Mouse (Mus musculus) cerebellum, adult 11 months (tissue): ENCODE data around the gene Plcb3.

Source experiments
- DNase-seq: peaks from one replicate; pipeline ENCODE4 v3.0.0; 2022

Gene Plcb3

DNA sequence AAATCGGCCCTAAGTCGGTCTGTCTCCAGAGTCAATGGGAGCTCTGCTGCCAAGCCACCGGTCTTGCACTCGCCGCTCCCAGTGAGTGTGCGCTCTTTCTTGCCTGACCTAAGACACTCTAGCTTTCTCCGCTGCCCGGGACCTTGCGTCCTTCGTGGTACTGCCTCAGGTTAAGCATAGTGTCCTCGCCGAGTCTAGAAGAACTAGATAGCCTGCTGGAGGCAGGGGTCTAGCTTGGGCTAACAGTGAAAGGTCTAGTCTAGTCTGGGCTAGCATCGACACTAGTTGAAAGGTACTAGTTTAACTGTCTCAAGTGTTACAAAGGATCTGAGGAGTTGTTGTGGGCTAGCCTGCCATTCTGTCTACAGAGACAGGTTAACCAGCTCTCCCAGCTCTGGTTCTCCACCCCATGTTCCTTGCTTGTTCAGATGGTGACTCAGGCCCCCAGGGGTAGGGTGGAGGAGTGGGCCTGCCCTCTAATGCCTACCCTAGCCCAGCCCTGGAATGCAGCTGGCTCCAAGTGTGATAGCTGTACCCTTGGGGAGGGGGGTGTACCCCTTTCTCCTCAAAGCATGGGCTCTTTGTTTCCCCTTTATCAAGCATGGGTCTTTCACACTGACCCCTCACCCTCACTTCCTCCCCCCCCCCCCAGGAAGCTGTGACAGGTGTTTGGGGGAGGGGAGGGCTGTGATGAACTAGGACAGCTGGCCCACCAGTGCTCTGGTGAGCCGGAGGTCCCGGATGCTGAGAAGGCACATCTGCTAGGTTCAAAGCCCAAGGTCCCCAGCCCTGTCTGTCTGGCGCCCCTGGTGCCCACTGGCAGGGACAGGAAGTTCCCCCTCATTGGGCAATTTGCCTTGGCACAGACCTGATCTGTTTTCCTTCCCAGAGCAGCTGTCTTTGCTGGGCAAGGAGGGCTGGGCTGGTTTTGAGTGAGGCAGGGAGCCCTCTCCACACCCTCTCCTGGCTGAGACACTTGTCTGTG is at the start of gene Plcb3:
Gene Plcb3, minus strand, starts transcription at position 934 of the 985 bp plus-strand sequence.
- no peak for DNase-seq

GRCm38 (mm10) chr19:7020224-7020641 is 44.0 kb upstream of the Plcb3 start:
- peak; percentile 54 for DNase-seq

DNA sequence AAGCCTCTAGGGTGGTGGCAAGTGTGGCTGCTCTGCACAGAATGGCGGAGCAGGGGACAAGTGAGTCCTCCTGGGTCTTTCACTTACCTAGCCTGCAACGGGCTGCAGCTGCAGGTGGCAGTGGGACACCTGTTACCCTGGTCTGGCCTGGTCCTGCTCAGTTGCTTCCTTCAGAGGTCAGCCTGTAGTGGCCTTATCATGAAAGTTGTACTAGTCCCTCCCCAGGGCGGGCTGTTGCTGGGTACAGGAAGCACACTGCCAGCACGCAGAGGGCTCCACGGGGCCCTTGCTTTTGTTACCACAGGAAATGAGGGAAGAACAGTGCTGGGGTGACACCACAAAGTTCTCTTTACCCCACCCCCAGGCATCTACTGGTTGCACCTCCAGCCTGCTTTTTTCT is 42.9 kb upstream of the Plcb3 start, which contains the start of gene Fermt3:
Gene Fermt3, minus strand, starts transcription at position 279 of the 400 bp plus-strand sequence.
- DNase-seq = no peak

- DNase-seq = no peak
These were observed 42.3 kb upstream of the Plcb3 start for GRCm38 (mm10) chr19:7018546-7018945.

DNA sequence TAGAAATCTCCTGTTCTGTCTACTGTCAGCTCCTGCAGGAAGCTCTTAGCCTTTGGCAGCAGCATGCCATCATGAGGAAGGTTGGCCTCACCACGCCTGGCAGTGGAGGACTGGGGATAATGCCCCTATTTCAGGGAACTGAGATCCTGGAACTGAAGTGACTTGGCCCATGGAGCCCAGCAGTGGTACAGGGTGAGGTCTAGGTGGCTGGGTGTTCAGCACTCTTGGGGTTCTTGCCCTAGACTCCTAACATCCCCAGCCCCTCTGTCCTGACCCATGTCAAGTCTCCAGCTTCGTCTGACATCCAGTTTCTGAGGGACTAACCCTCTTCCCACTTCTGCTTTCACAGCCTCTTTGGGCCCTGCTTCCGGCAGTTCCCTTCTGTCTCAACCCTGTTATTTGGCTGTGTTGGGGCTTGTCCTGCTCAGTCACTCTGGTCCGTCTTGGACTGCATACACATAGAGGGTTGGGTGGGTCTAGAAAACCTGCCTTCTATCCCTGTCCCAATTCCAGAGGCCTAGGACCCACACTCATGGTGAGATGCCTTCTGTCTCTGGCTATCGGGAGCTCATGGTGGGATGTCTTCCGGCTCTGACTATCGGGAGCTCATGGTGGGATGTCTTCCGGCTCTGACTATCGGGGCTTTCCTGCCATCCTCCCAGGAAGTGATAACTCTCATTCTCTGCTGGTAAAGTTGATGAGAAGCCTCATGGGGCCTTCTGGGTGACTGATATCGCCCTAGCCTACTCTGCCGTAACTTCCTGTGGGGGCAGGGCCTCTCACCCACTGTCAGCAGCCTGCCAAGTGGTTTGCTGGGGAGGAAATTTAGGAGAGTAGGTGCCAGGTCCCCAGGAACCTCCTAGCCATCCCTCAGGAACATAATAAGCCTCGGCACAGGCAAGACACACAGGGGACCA is 41.5 kb upstream of the Plcb3 start:
- DNase-seq = no peak

GRCm38 (mm10) chr19:7014481-7015135 is 38.3 kb upstream of the Plcb3 start:
- DNase-seq = no peak

DNA sequence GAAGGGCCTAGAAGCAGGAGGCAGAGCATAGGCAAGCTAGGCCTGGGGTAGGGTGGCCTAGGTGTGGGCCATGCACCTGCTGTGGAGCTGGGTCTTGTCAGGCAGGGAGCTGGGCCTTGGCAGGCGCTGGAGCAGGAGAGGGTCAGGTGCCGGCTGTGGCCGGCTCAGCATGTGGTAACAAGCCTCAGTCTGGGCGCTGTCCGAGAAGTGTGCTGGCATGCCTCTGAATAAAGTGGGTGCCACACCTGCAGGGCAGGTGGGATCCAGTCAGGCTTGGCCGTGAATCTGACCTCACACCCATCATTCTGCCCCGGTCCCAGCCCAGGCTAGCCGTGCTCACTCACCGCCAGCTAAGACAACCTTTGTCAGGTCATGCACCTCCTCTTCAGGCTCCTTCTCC is 37.7 kb upstream of the Plcb3 start:
- DNase-seq = no peak

DNA sequence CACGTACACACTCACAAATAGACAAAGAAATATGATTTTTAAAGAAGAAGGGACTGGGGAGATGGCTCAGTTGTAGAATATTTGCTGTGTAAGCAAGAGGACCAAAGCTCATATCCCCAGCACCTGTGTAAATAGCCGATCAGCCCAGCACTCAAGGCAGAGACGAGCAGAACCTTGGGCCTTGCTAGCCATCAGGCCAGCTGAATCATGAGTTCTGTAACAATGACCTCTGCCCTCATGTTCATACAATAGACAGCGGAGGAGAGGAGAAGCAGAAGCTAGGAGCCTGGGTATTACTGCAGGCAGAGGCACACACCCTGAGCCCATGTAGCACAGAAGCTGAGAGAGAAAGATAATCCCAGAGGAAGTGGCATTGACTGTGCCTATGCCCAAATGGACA is 36.2 kb upstream of the Plcb3 start:
- no peak for DNase-seq

GRCm38 (mm10) chr19:7006892-7007593 is 30.8 kb upstream of the Plcb3 start:
- no peak for DNase-seq

DNA sequence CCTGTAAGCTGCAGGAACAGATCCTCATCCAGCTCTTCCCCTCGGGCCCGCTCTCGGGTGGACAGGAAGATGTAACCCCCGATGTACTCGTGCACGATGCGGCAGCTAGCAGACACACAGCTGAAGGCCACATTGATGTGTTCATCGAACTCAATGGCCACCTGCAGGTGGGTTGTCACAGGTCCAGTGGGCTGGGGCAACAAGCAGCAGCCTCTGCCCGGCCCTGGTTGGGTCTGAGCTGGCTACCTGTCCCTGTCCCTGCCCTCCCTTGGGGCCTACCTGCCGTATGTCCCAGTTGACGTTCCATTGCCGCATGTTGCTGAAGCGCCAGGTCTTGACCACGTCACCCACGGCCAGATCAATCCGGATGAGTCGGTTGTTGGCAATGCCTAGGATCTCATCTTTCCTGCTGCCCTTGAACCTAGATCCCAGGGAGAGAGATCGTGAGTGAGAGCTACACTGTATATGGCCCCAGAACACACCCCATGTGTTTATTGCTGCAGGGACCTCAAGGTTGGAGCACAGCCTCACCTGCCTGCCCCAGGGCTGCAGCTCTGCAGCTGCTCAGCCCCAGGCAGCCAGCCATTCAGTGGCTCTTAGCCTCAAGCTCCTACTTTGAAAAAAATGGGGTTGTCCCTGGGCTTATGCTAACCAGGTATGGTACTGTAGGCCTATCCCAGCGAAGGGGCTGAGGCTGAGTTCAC is 23.2 kb upstream of the Plcb3 start:
- no peak for DNase-seq

DNA sequence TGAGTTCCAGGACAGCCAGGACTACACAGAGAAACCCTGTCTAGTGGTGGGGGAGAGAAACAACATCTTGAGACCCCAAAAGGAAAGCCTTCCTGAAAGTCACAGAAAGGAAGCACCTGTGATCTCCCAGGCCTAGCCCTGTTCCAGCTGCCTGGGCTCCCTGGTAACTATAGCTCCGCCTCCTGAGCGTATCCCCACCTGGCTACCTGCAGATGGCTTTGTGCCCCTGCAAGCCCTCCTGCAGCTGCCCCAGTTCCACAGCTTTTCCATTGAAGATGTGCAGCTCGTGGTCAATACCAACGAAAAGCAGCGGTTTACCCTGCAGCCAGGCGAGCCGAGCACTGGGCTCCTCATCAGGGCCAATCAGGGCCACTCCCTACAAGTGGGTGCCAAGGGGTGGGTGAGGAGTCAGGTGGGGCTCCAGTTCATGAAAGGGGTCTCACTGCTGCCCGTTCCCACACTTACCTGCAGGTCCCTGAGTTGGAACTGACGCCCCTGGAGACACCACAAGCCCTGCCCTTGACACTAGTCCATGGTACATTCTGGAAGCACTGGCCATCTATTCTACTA is 21.5 kb upstream of the Plcb3 start:
- DNase-seq = no peak

- DNase-seq = peak; percentile 83
These were observed 19.7 kb upstream of the Plcb3 start, which contains the start of the genes Nudt22 and Trpt1 for GRCm38 (mm10) chr19:6996006-6996405. TSS of gene Nudt22 (minus strand) at chr19:6996117. TSS of gene Trpt1 (plus strand) at chr19:6996131.

GRCm38 (mm10) chr19:6995255-6995991 is 19.2 kb upstream of the Plcb3 start:
- DNase-seq = no peak

DNA sequence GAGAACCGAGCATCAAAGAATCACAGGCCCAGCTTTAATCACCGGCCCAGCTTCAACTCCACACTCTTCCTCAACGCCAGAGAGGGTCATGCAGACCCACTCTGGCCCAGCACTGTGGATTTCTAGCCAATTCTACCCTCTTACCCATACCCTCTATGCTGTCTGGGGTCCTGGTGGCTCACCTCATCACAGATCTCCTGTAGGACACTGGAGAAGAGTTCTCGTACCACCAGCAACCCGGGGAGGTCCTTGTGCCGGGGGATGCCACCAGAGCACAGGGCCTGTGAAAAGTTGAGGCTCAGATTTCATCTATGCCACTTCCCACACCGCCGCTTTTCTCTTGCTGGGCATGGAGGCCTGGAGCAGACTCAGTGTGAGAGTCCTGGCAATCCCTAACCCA is 18.2 kb upstream of the Plcb3 start:
- no peak for DNase-seq

DNA sequence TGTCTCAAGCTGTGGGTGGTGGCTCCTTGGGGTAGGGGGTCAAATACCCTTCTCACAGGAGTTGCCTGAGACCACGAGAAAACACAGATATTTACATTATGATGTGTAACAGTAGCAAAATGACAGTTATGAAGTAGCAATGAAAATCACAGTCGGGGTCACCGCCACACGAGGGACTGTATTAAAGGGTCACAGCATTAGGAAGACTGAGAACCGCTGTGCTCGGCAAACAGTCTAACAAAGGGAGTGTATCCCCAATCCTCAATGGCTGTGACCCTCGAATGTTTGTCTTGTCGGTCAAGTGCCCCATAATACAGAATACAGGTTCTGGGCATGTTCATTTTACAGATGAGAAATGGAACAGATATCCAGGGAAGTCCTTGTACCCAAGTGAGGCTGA is 17.7 kb upstream of the Plcb3 start:
- no peak for DNase-seq

GRCm38 (mm10) chr19:6993011-6993770 is 16.9 kb upstream of the Plcb3 start:
- DNase-seq = peak; percentile 25

- DNase-seq = peak; percentile 95
These were observed 16.0 kb upstream of the Plcb3 start, which contains the start of gene Dnajc4 for GRCm38 (mm10) chr19:6992011-6992858. TSS of gene Dnajc4 (minus strand) at chr19:6992572.

DNA sequence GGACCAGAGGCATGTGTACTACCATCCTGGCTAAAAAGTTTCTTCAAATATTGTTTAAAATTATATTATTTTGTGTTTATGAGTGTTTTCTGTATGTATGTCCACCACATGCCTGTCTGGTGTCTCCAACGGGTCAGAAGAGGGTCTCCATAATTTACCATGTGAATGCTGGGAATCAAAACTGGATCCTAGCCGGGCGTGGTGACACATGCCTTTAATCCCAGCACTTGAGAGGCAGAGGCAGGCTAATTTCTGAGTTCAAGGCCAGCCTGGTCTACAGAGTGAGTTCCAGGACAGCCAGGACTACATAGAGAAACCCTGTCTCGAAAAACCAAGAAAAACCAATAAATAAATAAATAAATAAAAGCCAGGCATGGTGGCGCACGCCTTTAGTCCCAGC is 14.9 kb upstream of the Plcb3 start:
- DNase-seq = peak; percentile 25
